Mouse (Mus musculus): ENCODE measurements at regions not wholly inside any gene's neighbourhood (a gene's known extent, or its start where the extent isn't known, plus 50 kb on each side); places are given as distances from the start of the nearest gene placed in this dataset.
A peak's percentile ranks its signal among the peaks of the same experiment; 100 is the strongest.

GRCm38 (mm10) chr12:36943903-36944302, 164.4 kb upstream of the Meox2 start:
- H3K9me3 ChIP-seq (replicated peaks; ENCODE audit: control insufficient read depth, low read length) = no peaks in the 10 kb centered on the region
- no peak overlapping the region for H3K4me3 ChIP-seq (ENCODE audit: low read depth, low read length)
- ATAC-seq (replicated peaks; ENCODE audit: insufficient number of reproducible peaks, low FRiP score, low TSS enrichment, low read depth) (no peak), DNase-seq (ENCODE audit: low spot score) (no peak)
- no peaks in the 10 kb centered on the region for H3K27me3 ChIP-seq (ENCODE audit: control insufficient read depth, insufficient read depth, low read length)
- no peak overlapping the region for H3K9ac ChIP-seq (replicated peaks; ENCODE audit: low read length)
- no peaks in the 10 kb centered on the region for H3K4me1 ChIP-seq (ENCODE audit: control insufficient read depth, insufficient read depth, low read length)
- 87% methylated on average over 1 of the region's 1 CpGs for WGBS
- H3K36me3 ChIP-seq (replicated peaks; ENCODE audit: control insufficient read depth, insufficient read depth, low read depth, low read length) = no peaks in the 10 kb centered on the region
- no peak overlapping the region for H3K4me2 ChIP-seq (ENCODE audit: low read depth, low read length)
- no peak overlapping the region for H3K27ac ChIP-seq (replicated peaks; ENCODE audit: low read depth, low read length)

- Histone ChIP-seq H3K4me1 (ENCODE audit: control insufficient read depth, insufficient read depth, low read length) (no peaks in the 10 kb centered on the region), H3K4me3 (ENCODE audit: low read depth, low read length) (no peak overlapping the region), H3K36me3 (replicated peaks; ENCODE audit: control insufficient read depth, insufficient read depth, low read depth, low read length) (no peaks in the 10 kb centered on the region), H3K4me2 (ENCODE audit: low read depth, low read length) (no peak overlapping the region), H3K27me3 (ENCODE audit: control insufficient read depth, insufficient read depth, low read length) (no peaks in the 10 kb centered on the region), H3K9ac (replicated peaks; ENCODE audit: low read length) (no peak overlapping the region), H3K27ac (replicated peaks; ENCODE audit: low read depth, low read length) (no peak overlapping the region), H3K9me3 (replicated peaks; ENCODE audit: control insufficient read depth, low read length) (no peaks in the 10 kb centered on the region)
- 64% methylated on average over 1 of the region's 1 CpGs for WGBS
- no peak for ATAC-seq (replicated peaks; ENCODE audit: insufficient number of reproducible peaks, low FRiP score, low TSS enrichment, low read depth)
- DNase-seq (ENCODE audit: low spot score) = peak; percentile 70
These were observed 162.4 kb upstream of the Meox2 start for GRCm38 (mm10) chr12:36945964-36946363.

GRCm38 (mm10) chr12:36947902-36948301, 160.4 kb upstream of the Meox2 start:
- Histone ChIP-seq H3K27me3 (ENCODE audit: control insufficient read depth, insufficient read depth, low read length) (no peaks in the 10 kb centered on the region), H3K4me1 (ENCODE audit: control insufficient read depth, insufficient read depth, low read length) (no peaks in the 10 kb centered on the region), H3K4me2 (ENCODE audit: low read depth, low read length) (no peak overlapping the region), H3K4me3 (ENCODE audit: low read depth, low read length) (no peak overlapping the region), H3K36me3 (replicated peaks; ENCODE audit: control insufficient read depth, insufficient read depth, low read depth, low read length) (no peaks in the 10 kb centered on the region), H3K9me3 (replicated peaks; ENCODE audit: control insufficient read depth, low read length) (no peaks in the 10 kb centered on the region), H3K9ac (replicated peaks; ENCODE audit: low read length) (no peak overlapping the region), H3K27ac (replicated peaks; ENCODE audit: low read depth, low read length) (no peak overlapping the region)
- 93% methylated on average over 3 of the region's 3 CpGs for WGBS
- no peak for ATAC-seq (replicated peaks; ENCODE audit: insufficient number of reproducible peaks, low FRiP score, low TSS enrichment, low read depth)
- DNase-seq (ENCODE audit: low spot score) = no peak

GRCm38 (mm10) chr12:36949096-36949738, 159.1 kb upstream of the Meox2 start:
- no peaks in the 10 kb centered on the region for H3K4me1 ChIP-seq (ENCODE audit: control insufficient read depth, insufficient read depth, low read length)
- DNase-seq (ENCODE audit: low spot score) (no peak), ATAC-seq (replicated peaks; ENCODE audit: insufficient number of reproducible peaks, low FRiP score, low TSS enrichment, low read depth) (no peak)
- H3K9ac ChIP-seq (replicated peaks; ENCODE audit: low read length) = no peak overlapping the region
- H3K36me3 ChIP-seq (replicated peaks; ENCODE audit: control insufficient read depth, insufficient read depth, low read depth, low read length) = no peaks in the 10 kb centered on the region
- H3K9me3 ChIP-seq (replicated peaks; ENCODE audit: control insufficient read depth, low read length) = no peaks in the 10 kb centered on the region
- H3K4me2 ChIP-seq (ENCODE audit: low read depth, low read length) = no peak overlapping the region
- no peak overlapping the region for H3K4me3 ChIP-seq (ENCODE audit: low read depth, low read length)
- no peak overlapping the region for H3K27ac ChIP-seq (replicated peaks; ENCODE audit: low read depth, low read length)
- 82% methylated on average over 2 of the region's 2 CpGs for WGBS
- no peaks in the 10 kb centered on the region for H3K27me3 ChIP-seq (ENCODE audit: control insufficient read depth, insufficient read depth, low read length)

- no peak for ATAC-seq (replicated peaks; ENCODE audit: insufficient number of reproducible peaks, low FRiP score, low TSS enrichment, low read depth)
- H3K9ac ChIP-seq (replicated peaks; ENCODE audit: low read length) = no peak overlapping the region
- no peak overlapping the region for H3K4me3 ChIP-seq (ENCODE audit: low read depth, low read length)
- 71% methylated on average over 3 of the region's 3 CpGs for whole genome bisulfite sequencing
- H3K27me3 ChIP-seq (ENCODE audit: control insufficient read depth, insufficient read depth, low read length) = no peaks in the 10 kb centered on the region
- no peaks in the 10 kb centered on the region for H3K36me3 ChIP-seq (replicated peaks; ENCODE audit: control insufficient read depth, insufficient read depth, low read depth, low read length)
- DNase-seq (ENCODE audit: low spot score) = no peak
- H3K27ac ChIP-seq (replicated peaks; ENCODE audit: low read depth, low read length) = no peak overlapping the region
- H3K4me1 ChIP-seq (ENCODE audit: control insufficient read depth, insufficient read depth, low read length) = no peaks in the 10 kb centered on the region
- H3K9me3 ChIP-seq (replicated peaks; ENCODE audit: control insufficient read depth, low read length) = no peaks in the 10 kb centered on the region
- H3K4me2 ChIP-seq (ENCODE audit: low read depth, low read length) = no peak overlapping the region
These were observed 133.8 kb upstream of the Meox2 start for GRCm38 (mm10) chr12:36974432-36975094.

GRCm38 (mm10) chr12:36977141-36977540, 131.2 kb upstream of the Meox2 start:
- Histone ChIP-seq H3K9ac (replicated peaks; ENCODE audit: low read length) (no peak overlapping the region), H3K4me3 (ENCODE audit: low read depth, low read length) (no peak overlapping the region), H3K4me1 (ENCODE audit: control insufficient read depth, insufficient read depth, low read length) (no peaks in the 10 kb centered on the region), H3K9me3 (replicated peaks; ENCODE audit: control insufficient read depth, low read length) (no peaks in the 10 kb centered on the region), H3K27ac (replicated peaks; ENCODE audit: low read depth, low read length) (no peak overlapping the region), H3K27me3 (ENCODE audit: control insufficient read depth, insufficient read depth, low read length) (no peaks in the 10 kb centered on the region), H3K36me3 (replicated peaks; ENCODE audit: control insufficient read depth, insufficient read depth, low read depth, low read length) (no peaks in the 10 kb centered on the region), H3K4me2 (ENCODE audit: low read depth, low read length) (no peak overlapping the region)
- no peak for ATAC-seq (replicated peaks; ENCODE audit: insufficient number of reproducible peaks, low FRiP score, low TSS enrichment, low read depth)
- 77% methylated on average over 3 of the region's 3 CpGs for WGBS
- DNase-seq (ENCODE audit: low spot score) = no peak

- no peak overlapping the region for H3K9ac ChIP-seq (replicated peaks; ENCODE audit: low read length)
- DNase-seq (ENCODE audit: low spot score) (no peak), ATAC-seq (replicated peaks; ENCODE audit: insufficient number of reproducible peaks, low FRiP score, low TSS enrichment, low read depth) (no peak)
- no peak overlapping the region for H3K4me3 ChIP-seq (ENCODE audit: low read depth, low read length)
- no peak overlapping the region for H3K4me2 ChIP-seq (ENCODE audit: low read depth, low read length)
- no peaks in the 10 kb centered on the region for H3K9me3 ChIP-seq (replicated peaks; ENCODE audit: control insufficient read depth, low read length)
- H3K27ac ChIP-seq (replicated peaks; ENCODE audit: low read depth, low read length) = no peak overlapping the region
- 65% methylated on average over 4 of the region's 4 CpGs for WGBS
- H3K36me3 ChIP-seq (replicated peaks; ENCODE audit: control insufficient read depth, insufficient read depth, low read depth, low read length) = no peaks in the 10 kb centered on the region
- no peaks in the 10 kb centered on the region for H3K27me3 ChIP-seq (ENCODE audit: control insufficient read depth, insufficient read depth, low read length)
- H3K4me1 ChIP-seq (ENCODE audit: control insufficient read depth, insufficient read depth, low read length) = no peaks in the 10 kb centered on the region
These were observed 117.2 kb upstream of the Meox2 start for GRCm38 (mm10) chr12:36991135-36991534.

GRCm38 (mm10) chr12:36991970-36992369, 116.4 kb upstream of the Meox2 start:
- Histone ChIP-seq H3K36me3 (replicated peaks; ENCODE audit: control insufficient read depth, insufficient read depth, low read depth, low read length) (no peaks in the 10 kb centered on the region), H3K9me3 (replicated peaks; ENCODE audit: control insufficient read depth, low read length) (no peaks in the 10 kb centered on the region), H3K4me2 (ENCODE audit: low read depth, low read length) (no peak overlapping the region), H3K9ac (replicated peaks; ENCODE audit: low read length) (no peak overlapping the region), H3K27me3 (ENCODE audit: control insufficient read depth, insufficient read depth, low read length) (no peaks in the 10 kb centered on the region), H3K4me1 (ENCODE audit: control insufficient read depth, insufficient read depth, low read length) (no peaks in the 10 kb centered on the region), H3K27ac (replicated peaks; ENCODE audit: low read depth, low read length) (no peak overlapping the region), H3K4me3 (ENCODE audit: low read depth, low read length) (no peak overlapping the region)
- WGBS = 87% methylated on average over 4 of the region's 4 CpGs
- no peak for DNase-seq (ENCODE audit: low spot score)
- ATAC-seq (replicated peaks; ENCODE audit: insufficient number of reproducible peaks, low FRiP score, low TSS enrichment, low read depth) = no peak

Measured in embryonic facial prominence, embryonic 11.5 days (tissue).